Mouse (Mus musculus) brain, adult 2 months (tissue): ENCODE data around the gene Defa20.
"Not testable (repeated sequence)": the region's sequence is repeated elsewhere in the genome, so short reads cannot be mapped to it uniquely, and the experiment has no call there.

Experiments used
- DNase-seq: peaks from one replicate; pipeline ENCODE4 v3.0.0; 2011; ENCODE audit warnings: low read depth, low spot score

Gene Defa20

GRCm38 (mm10) chr8:21508958-21509357, at the start of gene Defa20:
Gene Defa20, plus strand, starts transcription at chr8:21509258.
- not testable (repeated sequence) for DNase-seq

GRCm38 (mm10) chr8:21528732-21529131, 19.7 kb downstream of the Defa20 start, which contains the start of gene Defa32:
Gene Defa32, plus strand, starts transcription at chr8:21529032.
- not testable (repeated sequence) for DNase-seq
